Mouse (Mus musculus): ENCODE data around the gene Fam207a. TPM values are rescaled to one million over a fixed set of nuclear protein-coding genes. Genes with fewer than 3 reads are reported as not detected.

Fam207a gene
- polyA plus RNA-seq, 1 experiment from 2014 or later = 38.2 TPM

- H3K9me3 ChIP-seq (ENCODE audit: control insufficient read depth) = no peaks in the 10 kb centered on the region
- no peak overlapping the region for H3K9ac ChIP-seq (ENCODE audit: low read depth, low read length)
- H3K36me3 ChIP-seq (ENCODE audit: control insufficient read depth, insufficient read depth) = no peaks in the 10 kb centered on the region
- no peak overlapping the region for H3K27ac ChIP-seq (ENCODE audit: low read depth, low read length)
- no peak overlapping the region for H3K4me2 ChIP-seq (replicated peaks; ENCODE audit: low read depth)
- H3K4me3 ChIP-seq (ENCODE audit: low read depth, low read length) = no peak overlapping the region
- 71% methylated on average over 8 of the region's 8 CpGs for WGBS
- no peaks in the 10 kb centered on the region for H3K4me1 ChIP-seq (replicated peaks; ENCODE audit: control insufficient read depth, insufficient read depth, low read length)
- TF ChIP-seq CTCF (IDR thresholded peaks at IDR 0.05; ENCODE audit: low read depth) = no peak
- no peak for ATAC-seq
- H3K27me3 ChIP-seq (replicated peaks; ENCODE audit: control insufficient read depth, insufficient read depth, low read length) = no peaks in the 10 kb centered on the region
Observed at GRCm38 (mm10) chr10:77536727-77537126, 21.1 kb upstream of the Fam207a start.

GRCm38 (mm10) chr10:77532020-77532413 is 16.4 kb upstream of the Fam207a start:
- Histone ChIP-seq H3K9me3 (ENCODE audit: control insufficient read depth) (no peaks in the 10 kb centered on the region), H3K36me3 (ENCODE audit: control insufficient read depth, insufficient read depth) (no peaks in the 10 kb centered on the region), H3K27me3 (replicated peaks; ENCODE audit: control insufficient read depth, insufficient read depth, low read length) (no peaks in the 10 kb centered on the region), H3K4me1 (replicated peaks; ENCODE audit: control insufficient read depth, insufficient read depth, low read length) (no peaks in the 10 kb centered on the region), H3K27ac (ENCODE audit: low read depth, low read length) (no peak overlapping the region), H3K9ac (ENCODE audit: low read depth, low read length) (no peak overlapping the region), H3K4me2 (replicated peaks; ENCODE audit: low read depth) (no peak overlapping the region), H3K4me3 (ENCODE audit: low read depth, low read length) (no peak overlapping the region)
- WGBS = 61% methylated on average over 1 of the region's 1 CpGs
- no peak for TF ChIP-seq CTCF (IDR thresholded peaks at IDR 0.05; ENCODE audit: low read depth)
- ATAC-seq = no peak

DNA sequence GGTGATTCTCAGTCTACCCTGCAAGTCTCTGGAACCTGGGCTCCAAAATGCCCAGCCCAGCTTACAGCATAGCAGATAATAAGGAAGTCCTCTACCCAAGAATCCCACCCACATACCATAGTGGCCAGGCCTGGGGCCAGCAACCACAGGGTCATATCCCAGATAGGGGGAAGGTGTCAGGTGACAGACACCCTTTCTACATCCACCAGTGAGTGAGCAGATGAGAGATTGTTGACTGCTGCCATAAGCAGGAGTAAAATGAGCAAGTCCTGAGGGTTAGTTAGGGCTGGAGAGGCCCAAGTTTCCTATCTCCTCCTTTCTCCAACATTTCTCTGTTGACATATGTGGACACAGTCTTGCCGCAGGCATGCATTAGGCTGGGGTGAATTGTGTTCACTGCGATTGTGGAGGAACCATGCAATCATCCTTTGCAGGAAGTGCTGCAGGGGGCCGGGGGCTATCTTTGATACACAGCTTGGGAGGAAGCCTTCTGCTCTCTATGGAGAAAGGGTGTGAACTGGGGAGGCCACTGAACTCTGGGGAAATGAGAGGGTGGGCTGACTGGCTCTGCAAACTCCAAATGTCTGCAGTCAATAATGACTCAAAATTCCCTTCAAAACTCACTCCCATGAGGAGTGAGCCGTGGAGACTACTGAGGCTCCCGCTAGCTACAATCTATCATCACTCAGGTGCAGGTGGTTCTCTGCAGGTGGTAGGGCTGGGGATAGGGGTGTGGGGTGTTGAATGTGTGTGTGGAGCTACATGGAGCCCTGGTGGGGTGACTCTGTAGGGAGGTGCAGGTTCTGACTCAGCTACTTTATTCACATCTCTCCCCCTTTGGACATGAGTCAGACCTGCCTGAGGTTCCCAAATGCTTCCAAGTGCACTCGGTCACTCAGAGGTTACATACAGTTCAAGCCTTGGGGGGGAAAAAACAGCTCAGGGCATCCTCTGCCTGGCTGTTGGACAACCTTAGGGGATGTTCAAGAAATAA is 15.7 kb upstream of the Fam207a start:
- Histone ChIP-seq H3K4me2 (replicated peaks; ENCODE audit: low read depth) (no peak overlapping the region), H3K27ac (ENCODE audit: low read depth, low read length) (no peak overlapping the region), H3K36me3 (ENCODE audit: control insufficient read depth, insufficient read depth) (no peaks in the 10 kb centered on the region), H3K9ac (ENCODE audit: low read depth, low read length) (no peak overlapping the region), H3K4me3 (ENCODE audit: low read depth, low read length) (no peak overlapping the region), H3K9me3 (ENCODE audit: control insufficient read depth) (no peaks in the 10 kb centered on the region), H3K27me3 (replicated peaks; ENCODE audit: control insufficient read depth, insufficient read depth, low read length) (no peaks in the 10 kb centered on the region), H3K4me1 (replicated peaks; ENCODE audit: control insufficient read depth, insufficient read depth, low read length) (no peaks in the 10 kb centered on the region)
- TF ChIP-seq CTCF (IDR thresholded peaks at IDR 0.05; ENCODE audit: low read depth) = no peak
- ATAC-seq = no peak
- WGBS = 66% methylated on average over 6 of the region's 6 CpGs

GRCm38 (mm10) chr10:77530140-77530539 is 14.6 kb upstream of the Fam207a start, which contains the start of gene Itgb2:
Gene Itgb2, plus strand, starts transcription at chr10:77530252.
- H3K4me3 ChIP-seq (ENCODE audit: low read depth, low read length) = no peak within 1 kb of the TSS
- WGBS = 60% methylated on average over 9 of the region's 9 CpGs
- H3K4me1 ChIP-seq (replicated peaks; ENCODE audit: control insufficient read depth, insufficient read depth, low read length) = no peaks in the 10 kb centered on the region
- H3K9ac ChIP-seq (ENCODE audit: low read depth, low read length) = no peak within 1 kb of the TSS
- no peak within 1 kb of the TSS for H3K27ac ChIP-seq (ENCODE audit: low read depth, low read length)
- ATAC-seq = no peak
- H3K9me3 ChIP-seq (ENCODE audit: control insufficient read depth) = no peaks in the 10 kb centered on the region
- H3K4me2 ChIP-seq (replicated peaks; ENCODE audit: low read depth) = no peak within 1 kb of the TSS
- no peaks in the 10 kb centered on the region for H3K36me3 ChIP-seq (ENCODE audit: control insufficient read depth, insufficient read depth)
- no peak for TF ChIP-seq CTCF (IDR thresholded peaks at IDR 0.05; ENCODE audit: low read depth)
- H3K27me3 ChIP-seq (replicated peaks; ENCODE audit: control insufficient read depth, insufficient read depth, low read length) = no peaks in the 10 kb centered on the region

- 49% methylated on average over 6 of the region's 6 CpGs for WGBS
Observed at GRCm38 (mm10) chr10:77528634-77529033, 13.0 kb upstream of the Fam207a start.

GRCm38 (mm10) chr10:77526488-77526887 is 10.9 kb upstream of the Fam207a start:
- Histone ChIP-seq H3K27me3 (replicated peaks; ENCODE audit: control insufficient read depth, insufficient read depth, low read length) (no peaks in the 10 kb centered on the region), H3K4me2 (replicated peaks; ENCODE audit: low read depth) (no peak overlapping the region), H3K36me3 (ENCODE audit: control insufficient read depth, insufficient read depth) (no peaks in the 10 kb centered on the region), H3K9me3 (ENCODE audit: control insufficient read depth) (no peaks in the 10 kb centered on the region), H3K4me1 (replicated peaks; ENCODE audit: control insufficient read depth, insufficient read depth, low read length) (no peaks in the 10 kb centered on the region), H3K4me3 (ENCODE audit: low read depth, low read length) (no peak overlapping the region), H3K9ac (ENCODE audit: low read depth, low read length) (no peak overlapping the region), H3K27ac (ENCODE audit: low read depth, low read length) (no peak overlapping the region)
- 80% methylated on average over 2 of the region's 2 CpGs for WGBS
- ATAC-seq = no peak
- no peak for TF ChIP-seq CTCF (IDR thresholded peaks at IDR 0.05; ENCODE audit: low read depth)

More at GRCm38 (mm10) chr10:77528634-77529033, 13.0 kb upstream of the Fam207a start:
- Histone ChIP-seq H3K36me3 (ENCODE audit: control insufficient read depth, insufficient read depth) (no peaks in the 10 kb centered on the region), H3K9ac (ENCODE audit: low read depth, low read length) (no peak overlapping the region), H3K27ac (ENCODE audit: low read depth, low read length) (no peak overlapping the region), H3K4me3 (ENCODE audit: low read depth, low read length) (no peak overlapping the region), H3K27me3 (replicated peaks; ENCODE audit: control insufficient read depth, insufficient read depth, low read length) (no peaks in the 10 kb centered on the region), H3K9me3 (ENCODE audit: control insufficient read depth) (no peaks in the 10 kb centered on the region), H3K4me1 (replicated peaks; ENCODE audit: control insufficient read depth, insufficient read depth, low read length) (no peaks in the 10 kb centered on the region), H3K4me2 (replicated peaks; ENCODE audit: low read depth) (no peak overlapping the region)
- ATAC-seq = peak; percentile 83
- no peak for TF ChIP-seq CTCF (IDR thresholded peaks at IDR 0.05; ENCODE audit: low read depth)

All from intestine, postnatal 0 days (tissue).